Mouse (Mus musculus) heart, embryonic 15.5 days (tissue): ENCODE results near the gene Myo15b. TPM values are rescaled to one million over a fixed set of nuclear protein-coding genes. Genes with fewer than 3 reads are reported as not detected.
A peak's percentile ranks its signal among the peaks of the same experiment; 100 is the strongest.

ENCODE experiments used
- ATAC-seq: fragments of 200-750 bp; cut with Nextera tagmentation; replicated peaks from 2 replicates; pipeline ENCODE4 v1.8.0; 2017; ENCODE audit warnings: low read depth, moderate TSS enrichment; ENCODE audit not compliant: insufficient number of reproducible peaks, insufficient read depth, low FRiP score
- H3K27ac ChIP-seq: fragments of 300-500 bp; sonication (generic); 2 replicates; pipeline ENCODE4 v1.5.1; 2015; ENCODE audit warnings: mild to moderate bottlenecking, inconsistent platforms
- H3K27me3 ChIP-seq: fragments of 300-500 bp; sonication (generic); 2 replicates; pipeline ENCODE4 v1.6.1; 2015; ENCODE audit warnings: inconsistent platforms
- H3K36me3 ChIP-seq: fragments of 300-500 bp; sonication (generic); 2 replicates; pipeline ENCODE4 v1.6.1; 2015; ENCODE audit warnings: mild to moderate bottlenecking, inconsistent platforms
- H3K4me1 ChIP-seq: fragments of 300-500 bp; sonication (generic); replicated peaks from 2 replicates; pipeline ENCODE4 v1.6.1; 2015; ENCODE audit warnings: inconsistent platforms
- H3K4me2 ChIP-seq: fragments of 300-500 bp; sonication (generic); 2 replicates; pipeline ENCODE4 v1.6.1; 2015; ENCODE audit warnings: inconsistent platforms, mild to moderate bottlenecking, moderate library complexity
- H3K4me3 ChIP-seq: fragments of 300-500 bp; sonication (generic); 2 replicates; pipeline ENCODE4 v1.5.1; 2015; ENCODE audit warnings: mild to moderate bottlenecking, inconsistent platforms
- H3K9ac ChIP-seq: fragments of 300-500 bp; sonication (generic); 2 replicates; pipeline ENCODE4 v1.6.1; 2015; ENCODE audit warnings: mild to moderate bottlenecking, inconsistent platforms
- H3K9me3 ChIP-seq: fragments of 300-500 bp; sonication (generic); replicated peaks from 2 replicates; pipeline ENCODE4 v1.6.1; 2016; ENCODE audit warnings: inconsistent platforms
- WGBS: fragments of 180-500 bp; shearing (Covaris S2); methylation state at CpG from one replicate; pipeline ENCODE4 v1.1.7; 2015; ENCODE audit warnings: mixed read lengths; 5-methylcytosine and 5-hydroxymethylcytosine counted together
- polyA plus RNA-seq: library from polyadenylated mRNA; unstranded; fragments of >200 nt; fragmentation: Nextera tagmentation; extraction: Ambion mirVana; gene quantifications from 2 replicates; pipeline ENCODE4 v1.2.1, GENCODE M21; 2015

Gene Myo15b
- polyA plus RNA-seq, 1 experiment from 2014 or later = 0.16 TPM

GRCm38 (mm10) chr11:115832064-115832463, 26.1 kb upstream of the Myo15b start:
- H3K27me3 ChIP-seq = no peaks in the 10 kb centered on the region
- H3K4me3 ChIP-seq = no peak overlapping the region
- peak overlapping the region; percentile 31; the same call in 1 of the 2 replicates for H3K4me2 ChIP-seq
- no peak for ATAC-seq
- no peaks in the 10 kb centered on the region for H3K36me3 ChIP-seq
- no peak overlapping the region for H3K9ac ChIP-seq
- peak overlapping the region; percentile 73; the same call in 1 of the 2 replicates for H3K27ac ChIP-seq
- peaks cover 69% of the 10 kb centered on the region for H3K4me1 ChIP-seq
- WGBS = 64% methylated on average over 6 of the region's 6 CpGs
- H3K9me3 ChIP-seq = no peaks in the 10 kb centered on the region

- ATAC-seq = peak; percentile 23; the same call in 1 of the 2 replicates
- Histone ChIP-seq H3K4me1 (peaks cover 69% of the 10 kb centered on the region), H3K9ac (no peak overlapping the region; the same call in 1 of the 2 replicates)
Measured at GRCm38 (mm10) chr11:115832523-115832922, 25.7 kb upstream of the Myo15b start.

GRCm38 (mm10) chr11:115833021-115833513, 25.1 kb upstream of the Myo15b start:
- Histone ChIP-seq H3K4me3 (no peak overlapping the region), H3K9ac (peak overlapping the region; percentile 24; the same call in 1 of the 2 replicates), H3K9me3 (no peaks in the 10 kb centered on the region), H3K4me1 (peaks cover 74% of the 10 kb centered on the region), H3K36me3 (no peaks in the 10 kb centered on the region), H3K27me3 (no peaks in the 10 kb centered on the region), H3K27ac (peak overlapping the region; percentile 73), H3K4me2 (peak overlapping the region; percentile 31)
- 13% methylated on average over 8 of the region's 8 CpGs for WGBS
- ATAC-seq = peak; percentile 20; the same call in 1 of the 2 replicates

More at GRCm38 (mm10) chr11:115832523-115832922, 25.7 kb upstream of the Myo15b start:
- Histone ChIP-seq H3K4me3 (no peak overlapping the region), H3K27ac (peak overlapping the region; percentile 73), H3K36me3 (no peaks in the 10 kb centered on the region), H3K9me3 (no peaks in the 10 kb centered on the region), H3K27me3 (no peaks in the 10 kb centered on the region), H3K4me2 (peak overlapping the region; percentile 31)
- WGBS = 13% methylated on average over 8 of the region's 8 CpGs

- H3K36me3 ChIP-seq = no peaks in the 10 kb centered on the region
- no peaks in the 10 kb centered on the region for H3K9me3 ChIP-seq
- no peak overlapping the region; the same call in 1 of the 2 replicates for H3K9ac ChIP-seq
- H3K4me2 ChIP-seq = no peak overlapping the region
- H3K27me3 ChIP-seq = no peaks in the 10 kb centered on the region
- no peak for ATAC-seq
- WGBS = 82% methylated on average over 6 of the region's 6 CpGs
- H3K4me1 ChIP-seq = peaks cover 78% of the 10 kb centered on the region
- no peak overlapping the region for H3K4me3 ChIP-seq
- H3K27ac ChIP-seq = peak overlapping the region; percentile 73
Measured at GRCm38 (mm10) chr11:115834033-115834432, 24.2 kb upstream of the Myo15b start.

GRCm38 (mm10) chr11:115836656-115837395, 21.4 kb upstream of the Myo15b start:
- Histone ChIP-seq H3K27ac (peak overlapping the region; percentile 59), H3K4me3 (no peak overlapping the region), H3K36me3 (no peaks in the 10 kb centered on the region), H3K27me3 (no peaks in the 10 kb centered on the region), H3K4me1 (peaks cover 73% of the 10 kb centered on the region), H3K4me2 (no peak overlapping the region), H3K9ac (no peak overlapping the region), H3K9me3 (no peaks in the 10 kb centered on the region)
- ATAC-seq = no peak
- WGBS = 37% methylated on average over 11 of the region's 11 CpGs

- Histone ChIP-seq H3K9me3 (no peaks in the 10 kb centered on the region), H3K4me3 (no peak overlapping the region), H3K9ac (no peak overlapping the region), H3K36me3 (no peaks in the 10 kb centered on the region), H3K4me1 (peaks cover 73% of the 10 kb centered on the region), H3K4me2 (no peak overlapping the region), H3K27ac (peak overlapping the region; percentile 59; the same call in 1 of the 2 replicates), H3K27me3 (no peaks in the 10 kb centered on the region)
- ATAC-seq = no peak
- WGBS = 87% methylated on average over 22 of the region's 22 CpGs
Measured at GRCm38 (mm10) chr11:115837606-115838345, 20.4 kb upstream of the Myo15b start.

- 42% methylated on average over 4 of the region's 4 CpGs for WGBS
- Histone ChIP-seq H3K9ac (no peak overlapping the region), H3K27ac (peak overlapping the region; percentile 50), H3K4me3 (no peak overlapping the region), H3K9me3 (no peaks in the 10 kb centered on the region), H3K27me3 (no peaks in the 10 kb centered on the region), H3K4me1 (peaks cover 72% of the 10 kb centered on the region), H3K4me2 (no peak overlapping the region), H3K36me3 (no peaks in the 10 kb centered on the region)
- ATAC-seq = no peak
Measured at GRCm38 (mm10) chr11:115838895-115839311, 19.3 kb upstream of the Myo15b start.

- no peak overlapping the region for H3K4me3 ChIP-seq
- ATAC-seq = no peak
- 67% methylated on average over 3 of the region's 3 CpGs for WGBS
- H3K9ac ChIP-seq = no peak overlapping the region
- H3K27ac ChIP-seq = peak overlapping the region; percentile 50
- no peaks in the 10 kb centered on the region for H3K27me3 ChIP-seq
- peaks cover 73% of the 10 kb centered on the region for H3K4me1 ChIP-seq
- no peak overlapping the region for H3K4me2 ChIP-seq
- H3K9me3 ChIP-seq = no peaks in the 10 kb centered on the region
- peaks cover under 1% of the 10 kb centered on the region; the same call in 1 of the 2 replicates for H3K36me3 ChIP-seq
Measured at GRCm38 (mm10) chr11:115839732-115840131, 18.5 kb upstream of the Myo15b start.

GRCm38 (mm10) chr11:115841044-115841443, 17.2 kb upstream of the Myo15b start:
- H3K4me3 ChIP-seq = no peak overlapping the region
- no peak overlapping the region for H3K9ac ChIP-seq
- no peaks in the 10 kb centered on the region for H3K27me3 ChIP-seq
- H3K4me2 ChIP-seq = no peak overlapping the region
- no peaks in the 10 kb centered on the region for H3K9me3 ChIP-seq
- peaks cover 73% of the 10 kb centered on the region for H3K4me1 ChIP-seq
- ATAC-seq = no peak
- 88% methylated on average over 6 of the region's 6 CpGs for WGBS
- H3K36me3 ChIP-seq = peaks cover 13% of the 10 kb centered on the region
- H3K27ac ChIP-seq = peak overlapping the region; percentile 95

GRCm38 (mm10) chr11:115841961-115842550, 16.1 kb upstream of the Myo15b start:
- Histone ChIP-seq H3K27ac (peak overlapping the region; percentile 95), H3K36me3 (peaks cover 22% of the 10 kb centered on the region), H3K4me3 (no peak overlapping the region; the same call in 1 of the 2 replicates), H3K9ac (peak overlapping the region; percentile 40), H3K4me2 (peak overlapping the region; percentile 36), H3K9me3 (no peaks in the 10 kb centered on the region), H3K27me3 (no peaks in the 10 kb centered on the region), H3K4me1 (peaks cover 68% of the 10 kb centered on the region)
- ATAC-seq = peak; percentile 87
- 10% methylated on average over 6 of the region's 6 CpGs for WGBS
